Mouse (Mus musculus) forebrain, embryonic 13.5 days (tissue): ENCODE measurements at regions not wholly inside any gene's neighbourhood (a gene's known extent, or its start where the extent isn't known, plus 50 kb on each side); places are given as distances from the start of the nearest gene placed in this dataset.
A peak's percentile ranks its signal among the peaks of the same experiment; 100 is the strongest.

Experiments
- ATAC-seq: fragments of 200-750 bp; cut with Nextera tagmentation; 2 replicates; pipeline ENCODE4 v1.8.0; 2017
- H3K27ac ChIP-seq: fragments of 300-500 bp; sonication (generic); 2 replicates; pipeline ENCODE4 v1.5.1; 2015; ENCODE audit warnings: inconsistent platforms, mild to moderate bottlenecking, moderate library complexity
- H3K27me3 ChIP-seq: fragments of 300-500 bp; sonication (generic); 2 replicates; pipeline ENCODE4 v1.6.1; 2015; ENCODE audit warnings: mild to moderate bottlenecking, inconsistent platforms
- H3K36me3 ChIP-seq: fragments of 300-500 bp; sonication (generic); 2 replicates; pipeline ENCODE4 v1.6.1; 2015; ENCODE audit warnings: mild to moderate bottlenecking, inconsistent platforms; ENCODE audit not compliant: poor library complexity, severe bottlenecking
- H3K4me1 ChIP-seq: fragments of 300-500 bp; sonication (generic); 2 replicates; pipeline ENCODE4 v1.6.1; 2015; ENCODE audit warnings: inconsistent platforms
- H3K4me2 ChIP-seq: fragments of 300-500 bp; sonication (generic); 2 replicates; pipeline ENCODE4 v1.6.1; 2015; ENCODE audit warnings: inconsistent platforms, mild to moderate bottlenecking, moderate library complexity
- H3K4me3 ChIP-seq: fragments of 300-500 bp; sonication (generic); 2 replicates; pipeline ENCODE4 v1.5.1; 2015; ENCODE audit warnings: mild to moderate bottlenecking, inconsistent platforms
- H3K9ac ChIP-seq: fragments of 300-500 bp; sonication (generic); 2 replicates; pipeline ENCODE4 v1.6.1; 2015; ENCODE audit warnings: mild to moderate bottlenecking, inconsistent platforms
- H3K9me3 ChIP-seq: fragments of 300-500 bp; sonication (generic); replicated peaks from 2 replicates; pipeline ENCODE4 v1.6.1; 2016; ENCODE audit warnings: inconsistent platforms
- WGBS: fragments of 180-500 bp; shearing (Covaris S2); methylation state at CpG from one replicate; pipeline ENCODE4 v1.1.7; 2015; 5-methylcytosine and 5-hydroxymethylcytosine counted together

DNA sequence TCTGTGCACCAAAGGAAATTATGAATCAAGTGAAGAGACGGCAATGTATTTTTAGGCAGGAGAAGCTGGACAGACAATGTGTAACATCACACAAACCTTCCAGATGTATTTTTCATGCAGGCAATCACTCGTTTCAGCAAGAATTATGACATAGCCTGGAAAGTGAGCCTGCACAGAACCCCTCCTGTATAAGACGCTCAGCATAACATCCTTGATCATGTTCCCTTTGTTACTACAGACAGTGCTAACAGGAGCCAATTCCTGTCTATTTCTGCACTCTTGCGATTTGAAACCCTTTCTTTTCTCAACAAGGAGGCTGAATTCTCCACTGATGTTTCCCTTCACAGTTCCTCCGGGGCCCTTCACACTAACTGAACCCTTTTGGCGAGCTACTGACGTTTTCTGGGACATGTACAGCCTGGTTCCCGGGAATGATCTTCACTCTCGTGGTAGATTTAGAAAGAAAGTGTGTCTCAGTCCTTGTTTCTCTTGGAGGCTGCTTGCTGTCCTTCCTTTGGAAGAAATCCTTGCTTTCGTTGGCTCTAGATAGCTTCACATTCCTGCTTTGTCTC, 243.9 kb upstream of the Sel1l start:
- no peaks in the 10 kb centered on the region for H3K36me3 ChIP-seq

GRCm38 (mm10) chr12:92073209-92073608, 224.3 kb upstream of the Sel1l start:
- Histone ChIP-seq H3K4me3 (no peak overlapping the region), H3K36me3 (no peaks in the 10 kb centered on the region), H3K9ac (no peak overlapping the region), H3K9me3 (no peaks in the 10 kb centered on the region), H3K4me1 (peaks cover 3% of the 10 kb centered on the region; the same call in 1 of the 2 replicates), H3K4me2 (no peak overlapping the region), H3K27ac (no peak overlapping the region), H3K27me3 (no peaks in the 10 kb centered on the region)
- no peak for ATAC-seq
- WGBS, result 87% methylated on average over 10 of the region's 10 CpGs

More for the DNA sequence above, 243.9 kb upstream of the Sel1l start:
- Histone ChIP-seq H3K4me2 (no peak overlapping the region), H3K27ac (no peak overlapping the region), H3K4me3 (no peak overlapping the region), H3K9me3 (no peaks in the 10 kb centered on the region), H3K27me3 (no peaks in the 10 kb centered on the region), H3K9ac (no peak overlapping the region), H3K4me1 (no peaks in the 10 kb centered on the region)
- no peak for ATAC-seq
- WGBS, result 88% methylated on average over 10 of the region's 10 CpGs

DNA sequence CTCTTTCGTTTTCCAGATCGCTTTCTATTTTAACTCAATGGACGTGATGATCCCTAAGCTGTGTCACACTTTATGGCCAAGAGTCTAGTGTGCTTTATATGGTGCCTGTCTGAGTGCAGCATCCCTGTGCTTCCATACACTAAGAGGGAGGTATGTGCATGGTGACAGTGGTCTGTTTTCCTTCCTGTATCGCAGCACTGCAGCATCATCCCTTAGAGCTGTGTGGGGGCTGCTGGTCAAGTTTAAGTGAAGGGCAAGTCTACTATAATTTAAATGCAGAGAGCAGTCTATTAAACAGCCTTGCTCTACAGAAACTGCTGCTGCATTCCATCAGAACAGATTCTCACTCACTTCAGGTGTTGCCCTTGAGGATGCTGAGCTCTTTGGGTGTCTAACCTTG, 213.8 kb upstream of the Sel1l start:
- Histone ChIP-seq H3K27me3 (no peaks in the 10 kb centered on the region), H3K9me3 (no peaks in the 10 kb centered on the region), H3K36me3 (no peaks in the 10 kb centered on the region), H3K27ac (no peak overlapping the region), H3K9ac (no peak overlapping the region), H3K4me3 (no peak overlapping the region), H3K4me1 (no peaks in the 10 kb centered on the region), H3K4me2 (no peak overlapping the region)
- ATAC-seq, result no peak
- 88% methylated on average over 4 of the region's 4 CpGs for WGBS

DNA sequence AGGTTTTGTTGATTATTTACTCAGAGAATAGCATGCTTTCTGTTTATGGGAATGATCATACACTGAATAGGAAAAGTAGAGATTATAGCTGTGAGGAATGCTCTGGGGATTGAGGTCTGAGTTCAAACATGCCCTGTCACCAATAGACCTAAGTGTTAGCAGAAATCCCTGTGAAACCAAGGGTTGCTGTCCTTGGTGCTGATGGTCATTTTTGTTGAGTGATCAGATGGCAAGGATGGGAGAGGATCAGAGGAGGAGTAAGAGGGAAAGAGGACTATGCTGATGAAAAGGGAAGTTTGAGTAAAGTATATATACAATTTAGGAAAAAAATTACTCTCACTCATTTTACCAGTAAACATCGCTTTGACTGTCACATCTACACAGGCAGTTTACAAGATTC, 191.5 kb upstream of the Sel1l start:
- Histone ChIP-seq H3K4me1 (no peaks in the 10 kb centered on the region), H3K9me3 (no peaks in the 10 kb centered on the region), H3K4me3 (no peak overlapping the region), H3K27me3 (no peaks in the 10 kb centered on the region), H3K4me2 (no peak overlapping the region), H3K36me3 (no peaks in the 10 kb centered on the region), H3K9ac (no peak overlapping the region), H3K27ac (no peak overlapping the region)
- WGBS, result 82% methylated on average over 1 of the region's 1 CpGs
- no peak for ATAC-seq

DNA sequence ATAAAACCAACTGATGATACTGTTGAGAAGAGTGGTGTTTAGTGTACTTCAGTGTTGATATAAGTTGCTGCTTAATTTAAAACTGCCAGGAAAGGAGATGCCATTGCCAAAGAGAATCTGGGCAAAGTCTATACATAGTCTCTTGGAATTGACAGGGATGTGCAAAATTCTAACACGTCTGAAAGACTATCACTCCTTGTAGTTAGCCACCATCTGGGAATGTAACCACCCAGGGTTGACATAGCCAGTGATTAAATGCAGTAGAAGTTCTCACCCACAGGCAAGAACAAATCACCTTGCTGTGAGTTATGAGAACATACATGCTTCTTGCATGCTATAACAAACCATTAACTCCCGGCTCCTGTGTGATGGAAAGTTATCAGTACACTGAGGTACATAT, 180.2 kb upstream of the Sel1l start:
- Histone ChIP-seq H3K36me3 (no peaks in the 10 kb centered on the region), H3K4me2 (no peak overlapping the region), H3K27me3 (no peaks in the 10 kb centered on the region), H3K9ac (no peak overlapping the region), H3K4me3 (no peak overlapping the region), H3K9me3 (no peaks in the 10 kb centered on the region), H3K27ac (no peak overlapping the region), H3K4me1 (no peaks in the 10 kb centered on the region)
- ATAC-seq, result no peak
- WGBS, result 86% methylated on average over 2 of the region's 2 CpGs

GRCm38 (mm10) chr12:92028354-92028753, 179.4 kb upstream of the Sel1l start:
- no peak overlapping the region for H3K4me3 ChIP-seq
- H3K4me2 ChIP-seq, result no peak overlapping the region
- H3K9ac ChIP-seq, result no peak overlapping the region
- no peaks in the 10 kb centered on the region for H3K27me3 ChIP-seq
- H3K27ac ChIP-seq, result no peak overlapping the region
- no peak for ATAC-seq
- no peaks in the 10 kb centered on the region for H3K36me3 ChIP-seq
- no peaks in the 10 kb centered on the region for H3K4me1 ChIP-seq
- H3K9me3 ChIP-seq, result no peaks in the 10 kb centered on the region
- 96% methylated on average over 7 of the region's 7 CpGs for WGBS

GRCm38 (mm10) chr12:92024461-92025218, 175.7 kb upstream of the Sel1l start:
- Histone ChIP-seq H3K27ac (no peak overlapping the region), H3K27me3 (no peaks in the 10 kb centered on the region), H3K4me2 (no peak overlapping the region), H3K36me3 (no peaks in the 10 kb centered on the region), H3K9ac (no peak overlapping the region), H3K4me1 (peaks cover 4% of the 10 kb centered on the region), H3K9me3 (no peaks in the 10 kb centered on the region), H3K4me3 (no peak overlapping the region)
- WGBS, result 52% methylated on average over 4 of the region's 4 CpGs
- no peak for ATAC-seq

- Histone ChIP-seq H3K9me3 (no peaks in the 10 kb centered on the region), H3K27me3 (no peaks in the 10 kb centered on the region), H3K9ac (no peak overlapping the region), H3K27ac (no peak overlapping the region), H3K36me3 (no peaks in the 10 kb centered on the region), H3K4me1 (peaks cover 5% of the 10 kb centered on the region), H3K4me3 (no peak overlapping the region), H3K4me2 (no peak overlapping the region)
- 55% methylated on average over 6 of the region's 6 CpGs for WGBS
- ATAC-seq, result peak; percentile 51
Observed at GRCm38 (mm10) chr12:92019593-92020224, 170.8 kb upstream of the Sel1l start.

DNA sequence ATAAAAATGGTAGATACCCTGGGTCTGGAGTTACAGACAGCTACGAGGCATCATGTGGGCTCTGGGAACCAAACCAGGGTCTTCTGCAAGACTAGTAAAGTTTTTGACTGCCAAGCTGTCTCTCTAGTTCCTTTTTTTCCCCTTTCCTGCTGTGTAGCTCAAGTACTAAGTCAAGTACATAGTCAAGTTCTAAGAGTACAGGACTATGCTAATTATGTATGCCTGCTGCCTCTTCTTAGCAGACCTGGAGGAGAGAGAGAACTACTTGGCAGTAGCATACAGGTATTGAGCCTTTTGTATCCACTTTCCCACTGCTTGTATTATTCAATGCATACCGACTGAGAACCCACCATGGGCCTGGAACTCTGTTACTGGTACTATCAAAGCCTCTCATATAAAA, 166.4 kb upstream of the Sel1l start:
- H3K27me3 ChIP-seq, result no peaks in the 10 kb centered on the region
- 87% methylated on average over 2 of the region's 2 CpGs for WGBS

DNA sequence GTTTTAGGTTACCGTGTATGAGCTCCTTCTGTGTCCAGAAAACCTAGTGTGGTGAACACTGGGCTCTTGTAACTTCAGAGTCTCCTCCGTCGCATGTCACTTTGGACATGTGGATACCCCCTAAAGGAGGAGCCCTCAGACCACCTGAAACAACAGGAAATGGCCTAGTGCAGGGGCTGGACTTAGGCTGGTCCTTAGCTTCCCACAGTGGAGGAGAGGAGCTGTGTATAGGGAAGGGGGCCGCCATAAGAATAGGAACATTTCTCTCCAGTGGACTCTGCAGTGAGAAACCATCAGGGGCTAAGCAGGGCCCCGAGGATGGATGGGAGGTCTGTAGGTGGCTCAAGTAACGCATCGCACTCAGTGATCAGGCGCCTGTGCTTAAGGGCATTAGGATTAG, 165.0 kb upstream of the Sel1l start:
- H3K4me2 ChIP-seq, result no peak overlapping the region
- peak; percentile 22; the same call in 1 of the 2 replicates for ATAC-seq

More for the DNA sequence above, 166.4 kb upstream of the Sel1l start:
- Histone ChIP-seq H3K4me1 (peaks cover 5% of the 10 kb centered on the region), H3K9me3 (no peaks in the 10 kb centered on the region), H3K27ac (no peak overlapping the region), H3K4me2 (no peak overlapping the region), H3K9ac (no peak overlapping the region), H3K4me3 (no peak overlapping the region), H3K36me3 (no peaks in the 10 kb centered on the region)
- no peak for ATAC-seq

DNA sequence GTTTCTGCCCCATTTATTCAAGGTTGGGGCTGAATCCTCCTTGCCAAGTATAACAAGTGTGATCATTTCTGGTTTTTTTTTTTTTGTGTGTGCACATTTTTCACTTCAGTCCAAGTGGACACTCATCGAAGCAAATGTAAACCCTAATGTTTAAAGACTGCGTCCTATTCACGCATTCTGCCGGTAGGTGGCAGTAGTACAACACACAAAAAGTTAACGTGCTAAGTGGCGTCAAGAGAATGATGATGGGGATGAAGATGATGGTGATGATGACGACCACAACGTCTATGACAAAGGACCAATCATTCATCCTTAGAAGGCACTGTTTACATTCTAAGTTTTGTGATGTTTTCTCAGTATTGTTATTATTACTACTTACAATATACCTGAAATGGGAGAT, 164.3 kb upstream of the Sel1l start:
- Histone ChIP-seq H3K9me3 (no peaks in the 10 kb centered on the region), H3K9ac (no peak overlapping the region), H3K4me3 (no peak overlapping the region), H3K4me1 (no peaks in the 10 kb centered on the region), H3K27ac (no peak overlapping the region), H3K27me3 (no peaks in the 10 kb centered on the region), H3K4me2 (no peak overlapping the region), H3K36me3 (no peaks in the 10 kb centered on the region)
- WGBS, result 9% methylated on average over 8 of the region's 8 CpGs
- peak; percentile 61 for ATAC-seq

More for the DNA sequence above, 165.0 kb upstream of the Sel1l start:
- no peaks in the 10 kb centered on the region for H3K4me1 ChIP-seq
- H3K27me3 ChIP-seq, result no peaks in the 10 kb centered on the region
- H3K9me3 ChIP-seq, result no peaks in the 10 kb centered on the region
- WGBS, result 82% methylated on average over 8 of the region's 8 CpGs
- no peak overlapping the region for H3K9ac ChIP-seq
- H3K36me3 ChIP-seq, result no peaks in the 10 kb centered on the region
- H3K4me3 ChIP-seq, result no peak overlapping the region
- H3K27ac ChIP-seq, result no peak overlapping the region

- peak overlapping the region; percentile 30 for H3K4me2 ChIP-seq
Observed at GRCm38 (mm10) chr12:92004391-92005094, 155.6 kb upstream of the Sel1l start.

More at GRCm38 (mm10) chr12:92004391-92005094, 155.6 kb upstream of the Sel1l start:
- H3K36me3 ChIP-seq, result no peaks in the 10 kb centered on the region
- 30% methylated on average over 12 of the region's 12 CpGs for WGBS
- no peak overlapping the region for H3K9ac ChIP-seq
- H3K27ac ChIP-seq, result peak overlapping the region; percentile 78
- no peaks in the 10 kb centered on the region for H3K9me3 ChIP-seq
- no peaks in the 10 kb centered on the region for H3K27me3 ChIP-seq
- H3K4me1 ChIP-seq, result peaks cover 12% of the 10 kb centered on the region
- H3K4me3 ChIP-seq, result no peak overlapping the region
- peak; percentile 96 for ATAC-seq
